Mouse (Mus musculus): ENCODE results near the gene Sdha. TPM values are rescaled to one million over a fixed set of nuclear protein-coding genes. Genes with fewer than 3 reads are reported as not detected.

Sdha gene
- polyA plus RNA-seq, 1 experiment from 2014 or later, result 323 TPM

- no peak overlapping the region for H3K4me2 ChIP-seq
- peak; percentile 81 for ATAC-seq (replicated peaks; ENCODE audit: low FRiP score)
- no peaks in the 10 kb centered on the region for H3K4me1 ChIP-seq
- H3K27ac ChIP-seq, result no peak overlapping the region
- WGBS, result 36% methylated on average over 4 of the region's 4 CpGs
- no peaks in the 10 kb centered on the region for H3K27me3 ChIP-seq
- H3K36me3 ChIP-seq, result peaks cover 46% of the 10 kb centered on the region
- H3K4me3 ChIP-seq (replicated peaks), result no peak overlapping the region
- no peaks in the 10 kb centered on the region for H3K9me3 ChIP-seq (replicated peaks)
- H3K9ac ChIP-seq, result no peak overlapping the region
Measured at GRCm38 (mm10) chr13:74300925-74301606, 49.0 kb downstream of the Sdha start.

- no peak overlapping the region for H3K4me3 ChIP-seq (replicated peaks)
- 73% methylated on average over 7 of the region's 7 CpGs for WGBS
- no peak overlapping the region for H3K9ac ChIP-seq
- peaks cover 26% of the 10 kb centered on the region for H3K27me3 ChIP-seq
- no peak for ATAC-seq (replicated peaks; ENCODE audit: low FRiP score)
- no peak overlapping the region for H3K4me2 ChIP-seq
- H3K4me1 ChIP-seq, result peaks cover 7% of the 10 kb centered on the region
- no peaks in the 10 kb centered on the region for H3K9me3 ChIP-seq (replicated peaks)
- no peak overlapping the region for H3K27ac ChIP-seq
- 0 out of 2 replicates have a peak, but pooled peaks cover under 1% of the 10 kb centered on the region for H3K36me3 ChIP-seq
Measured at GRCm38 (mm10) chr13:74296376-74296775, 53.7 kb downstream of the Sdha start.

GRCm38 (mm10) chr13:74292167-74292566 lies 57.9 kb downstream of the Sdha start, which contains the start of gene Ahrr:
Gene Ahrr, minus strand, starts transcription at chr13:74292331.
- Histone ChIP-seq H3K27ac (no peak within 1 kb of the TSS), H3K36me3 (no peaks in the 10 kb centered on the region), H3K27me3 (peaks cover 33% of the 10 kb centered on the region), H3K4me3 (replicated peaks) (peak within 1 kb of the TSS; percentile 30), H3K4me2 (peak within 1 kb of the TSS; percentile 61), H3K9ac (no peak within 1 kb of the TSS), H3K9me3 (replicated peaks) (no peaks in the 10 kb centered on the region), H3K4me1 (peaks cover 7% of the 10 kb centered on the region)
- ATAC-seq (replicated peaks; ENCODE audit: low FRiP score), result peak; percentile 73
- WGBS, result 1% methylated on average over 27 of the region's 27 CpGs

GRCm38 (mm10) chr13:74289646-74290045 lies 60.4 kb downstream of the Sdha start:
- no peak for ATAC-seq (replicated peaks; ENCODE audit: low FRiP score)
- Histone ChIP-seq H3K27ac (no peak overlapping the region), H3K4me3 (replicated peaks) (no peak overlapping the region), H3K27me3 (peaks cover 33% of the 10 kb centered on the region), H3K9ac (no peak overlapping the region), H3K4me1 (peaks cover 7% of the 10 kb centered on the region), H3K36me3 (no peaks in the 10 kb centered on the region), H3K9me3 (replicated peaks) (no peaks in the 10 kb centered on the region), H3K4me2 (no peak overlapping the region)
- 80% methylated on average over 5 of the region's 5 CpGs for WGBS

GRCm38 (mm10) chr13:74282299-74282698 lies 67.8 kb downstream of the Sdha start:
- Histone ChIP-seq H3K36me3 (no peaks in the 10 kb centered on the region), H3K9me3 (replicated peaks) (no peaks in the 10 kb centered on the region), H3K27ac (no peak overlapping the region), H3K4me1 (no peaks in the 10 kb centered on the region), H3K4me3 (replicated peaks) (no peak overlapping the region), H3K27me3 (no peaks in the 10 kb centered on the region), H3K4me2 (no peak overlapping the region), H3K9ac (no peak overlapping the region)
- WGBS, result 57% methylated on average over 1 of the region's 2 CpGs
- no peak for ATAC-seq (replicated peaks; ENCODE audit: low FRiP score)

GRCm38 (mm10) chr13:74275726-74276125 lies 74.4 kb downstream of the Sdha start:
- no peaks in the 10 kb centered on the region for H3K36me3 ChIP-seq
- no peak overlapping the region for H3K9ac ChIP-seq
- no peak overlapping the region for H3K4me2 ChIP-seq
- 77% methylated on average over 4 of the region's 4 CpGs for WGBS
- H3K4me3 ChIP-seq (replicated peaks), result no peak overlapping the region
- H3K27ac ChIP-seq, result no peak overlapping the region
- H3K27me3 ChIP-seq, result no peaks in the 10 kb centered on the region
- no peak for ATAC-seq (replicated peaks; ENCODE audit: low FRiP score)
- no peaks in the 10 kb centered on the region for H3K4me1 ChIP-seq
- no peaks in the 10 kb centered on the region for H3K9me3 ChIP-seq (replicated peaks)

Other genes with a start within 250 kb of the Sdha start
- gene Slc9a3, start 228.8 kb downstream of the Sdha start, polyA plus RNA-seq (2015; fragmentation: Nextera tagmentation; extraction: Ambion mirVana), result 1.6 and 1.8 TPM in 2 replicates
- 67.8 and 68.0 TPM in 2 replicates for gene Exoc3, start 141.5 kb downstream of the Sdha start, polyA plus RNA-seq (2015; fragmentation: Nextera tagmentation; extraction: Ambion mirVana)
- 0.45 and 0.52 TPM in 2 replicates for gene Ahrr, start 57.9 kb downstream of the Sdha start, polyA plus RNA-seq (2015; fragmentation: Nextera tagmentation; extraction: Ambion mirVana)
- gene Pdcd6, start 32.7 kb downstream of the Sdha start, polyA plus RNA-seq (2015; fragmentation: Nextera tagmentation; extraction: Ambion mirVana), result 155 and 157 TPM in 2 replicates
- 60.7 and 61.7 TPM in 2 replicates for gene Ccdc127, start within 50 bp of the Sdha start, polyA plus RNA-seq (2015; fragmentation: Nextera tagmentation; extraction: Ambion mirVana)
- not detected in 2 replicates for gene Lrrc14b, start 13.7 kb upstream of the Sdha start, polyA plus RNA-seq (2015; fragmentation: Nextera tagmentation; extraction: Ambion mirVana)
- gene Zfp72, start 40.6 kb upstream of the Sdha start, polyA plus RNA-seq (2015; fragmentation: Nextera tagmentation; extraction: Ambion mirVana), result 7.5 and 7.6 TPM in 2 replicates
- 66.3 and 70.9 TPM in 2 replicates for gene Ftl1-ps1, start 49.4 kb upstream of the Sdha start, polyA plus RNA-seq (2015; fragmentation: Nextera tagmentation; extraction: Ambion mirVana)
- 22.5 and 23.7 TPM in 2 replicates for gene Zfp825, start 143.7 kb upstream of the Sdha start, polyA plus RNA-seq (2015; fragmentation: Nextera tagmentation; extraction: Ambion mirVana)